Mouse (Mus musculus) erythroblast, embryonic 14.5 days (primary cell): ENCODE data around the gene 1300017J02Rik.

ENCODE experiments used
- GATA1 ChIP-seq: IDR thresholded peaks from 2 replicates; pipeline ENCODE4 v1.6.1; 2012; ENCODE audit warnings: low read length, inconsistent platforms, mixed read lengths
- TAL1 ChIP-seq: IDR thresholded peaks from 3 replicates; pipeline ENCODE4 v1.6.1; 2012; ENCODE audit warnings: low read length, inconsistent platforms, mixed read lengths

DNA sequence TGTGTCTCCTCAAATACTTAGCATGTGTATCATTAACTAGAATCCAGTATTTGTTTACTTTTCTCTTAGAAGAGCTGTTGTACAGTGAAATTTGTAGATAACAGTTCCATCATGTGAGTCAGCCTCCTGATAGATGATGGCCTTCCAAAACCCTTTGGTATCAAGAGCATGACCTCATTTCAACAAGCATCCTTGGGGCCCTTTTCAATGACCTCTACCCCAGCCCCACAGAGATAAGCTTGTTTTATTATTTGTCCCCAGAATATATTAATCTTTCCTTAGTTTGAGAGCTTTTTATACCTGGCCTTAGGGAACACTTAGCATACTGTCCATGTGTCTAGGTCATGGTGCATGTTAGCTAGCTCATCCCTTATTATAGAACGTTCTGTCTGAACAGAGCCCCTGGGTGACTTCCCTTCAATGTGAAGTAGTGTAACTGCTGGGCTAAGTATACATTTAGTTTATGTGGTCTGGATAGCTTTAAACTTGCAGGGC, 43.2 kb upstream of the 1300017J02Rik start:
- TF ChIP-seq TAL1 (no peak), GATA1 (no peak)
